Mouse (Mus musculus) embryonic fibroblast, embryonic 13.5 days (primary cell): Measurements from ENCODE around the gene Pde4c. TPM values are rescaled to one million over a fixed set of nuclear protein-coding genes. Genes with fewer than 3 reads are reported as not detected.
A peak's percentile ranks its signal among the peaks of the same experiment; 100 is the strongest.

ENCODE experiments used
- H3K27ac ChIP-seq: 2 replicates; pipeline ENCODE4 v1.5.1; 2012; ENCODE audit warnings: low read length, control low read depth, inconsistent platforms; ENCODE audit not compliant: insufficient read depth
- H3K4me1 ChIP-seq: 2 replicates; pipeline ENCODE4 v1.6.1; 2011; ENCODE audit warnings: low read length; ENCODE audit not compliant: control insufficient read depth, insufficient read depth
- H3K4me3 ChIP-seq: 2 replicates; pipeline ENCODE4 v1.5.1; 2011; ENCODE audit warnings: mild to moderate bottlenecking, control low read depth, low read length; ENCODE audit not compliant: insufficient read depth
- CTCF ChIP-seq: IDR thresholded peaks from 2 replicates; pipeline ENCODE4 v1.5.1; 2011; ENCODE audit warnings: mild to moderate bottlenecking, control low read depth, low read length, moderate library complexity, borderline replicate concordance; ENCODE audit not compliant: insufficient read depth
- POLR2A ChIP-seq: IDR thresholded peaks from 2 replicates; pipeline ENCODE4 v1.6.1; 2011; ENCODE audit warnings: low read depth, mild to moderate bottlenecking, control low read depth, low read length, moderate library complexity
- polyA plus RNA-seq: library from polyadenylated mRNA; stranded (reverse); fragments of >200 nt; gene quantifications from 2 replicates; pipeline ENCODE4 v1.2.4, GENCODE M21; 2011; ENCODE audit warnings: low read depth; ENCODE audit not compliant: missing spikeins, insufficient read length

Gene Pde4c
- polyA plus RNA-seq, 1 experiment: not detected

- H3K27ac ChIP-seq: no peak overlapping the region
- peaks cover 3% of the 10 kb centered on the region for H3K4me1 ChIP-seq
- H3K4me3 ChIP-seq: no peak overlapping the region
- TF ChIP-seq POLR2A (no peak), CTCF (no peak)
Measured at GRCm38 (mm10) chr8:70696946-70697345, 26.6 kb upstream of the Pde4c start.

GRCm38 (mm10) chr8:70697366-70698250 lies 25.9 kb upstream of the Pde4c start:
- Histone ChIP-seq H3K4me3 (no peak overlapping the region), H3K4me1 (peaks cover 7% of the 10 kb centered on the region), H3K27ac (0 out of 2 replicates have a peak overlapping the region, but pooled peaks have one; percentile 8)
- TF ChIP-seq CTCF: no peak
- TF ChIP-seq POLR2A: no peak

GRCm38 (mm10) chr8:70698310-70699109 lies 25.0 kb upstream of the Pde4c start, which contains the start of gene Jund:
Gene Jund, plus strand, starts transcription at chr8:70698949.
- TF ChIP-seq POLR2A (peak; percentile 81), CTCF (no peak)
- peak within 1 kb of the TSS; percentile 92 for H3K27ac ChIP-seq
- peaks cover 7% of the 10 kb centered on the region for H3K4me1 ChIP-seq
- peak within 1 kb of the TSS; percentile 65 for H3K4me3 ChIP-seq

GRCm38 (mm10) chr8:70699116-70699833 lies 24.2 kb upstream of the Pde4c start:
- peaks cover 7% of the 10 kb centered on the region for H3K4me1 ChIP-seq
- TF ChIP-seq POLR2A (no peak), CTCF (no peak)
- peak overlapping the region; percentile 77 for H3K27ac ChIP-seq
- H3K4me3 ChIP-seq: peak overlapping the region; percentile 65

GRCm38 (mm10) chr8:70699834-70700554 lies 23.5 kb upstream of the Pde4c start:
- Histone ChIP-seq H3K27ac (peak overlapping the region; percentile 77), H3K4me1 (peaks cover 7% of the 10 kb centered on the region), H3K4me3 (peak overlapping the region; percentile 65)
- TF ChIP-seq CTCF (no peak), POLR2A (peak; percentile 77)

- TF ChIP-seq CTCF (peak; percentile 94), POLR2A (no peak; the same call in 1 of the 2 replicates)
- Histone ChIP-seq H3K4me3 (peak overlapping the region; percentile 65), H3K4me1 (peaks cover 7% of the 10 kb centered on the region), H3K27ac (peak overlapping the region; percentile 42; the same call in 1 of the 2 replicates)
Measured at GRCm38 (mm10) chr8:70700555-70700922, 23.0 kb upstream of the Pde4c start.

- TF ChIP-seq CTCF (no peak), POLR2A (peak; percentile 54)
- peak overlapping the region; percentile 42; the same call in 1 of the 2 replicates for H3K27ac ChIP-seq
- H3K4me1 ChIP-seq: peaks cover 5% of the 10 kb centered on the region
- peak overlapping the region; percentile 65 for H3K4me3 ChIP-seq
Measured at GRCm38 (mm10) chr8:70701048-70701981, 22.2 kb upstream of the Pde4c start.

- no peak for TF ChIP-seq CTCF
- no peak for TF ChIP-seq POLR2A
- Histone ChIP-seq H3K27ac (peak overlapping the region; percentile 37), H3K4me1 (peaks cover 4% of the 10 kb centered on the region), H3K4me3 (no peak overlapping the region)
Measured at GRCm38 (mm10) chr8:70701982-70702841, 21.3 kb upstream of the Pde4c start.
